Mouse (Mus musculus): Measurements from ENCODE around the gene Tspan8.

Tspan8 gene

DNA sequence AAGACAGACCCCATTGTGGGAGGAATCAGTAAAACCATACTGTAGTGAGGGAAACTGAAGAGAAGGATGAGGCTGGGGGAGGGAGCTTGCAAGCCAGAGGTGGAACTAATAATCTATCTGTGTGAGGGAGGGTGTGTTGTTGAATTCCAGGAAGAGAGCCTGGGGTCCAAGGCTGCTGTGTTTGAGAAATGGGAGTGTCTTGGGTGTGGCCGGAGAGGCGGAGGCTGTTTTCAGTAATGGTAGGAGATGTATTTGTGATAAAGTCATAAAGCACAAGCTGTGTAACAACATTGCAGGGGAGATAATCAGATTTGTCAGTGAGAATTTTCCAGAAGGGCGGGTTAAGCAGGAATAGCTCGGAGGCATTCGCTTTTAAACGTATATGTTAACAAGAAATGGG lies 17.4 kb downstream of the Tspan8 start:
- DNase-seq (ENCODE audit: low spot score in 2 of 2): no peak

DNA sequence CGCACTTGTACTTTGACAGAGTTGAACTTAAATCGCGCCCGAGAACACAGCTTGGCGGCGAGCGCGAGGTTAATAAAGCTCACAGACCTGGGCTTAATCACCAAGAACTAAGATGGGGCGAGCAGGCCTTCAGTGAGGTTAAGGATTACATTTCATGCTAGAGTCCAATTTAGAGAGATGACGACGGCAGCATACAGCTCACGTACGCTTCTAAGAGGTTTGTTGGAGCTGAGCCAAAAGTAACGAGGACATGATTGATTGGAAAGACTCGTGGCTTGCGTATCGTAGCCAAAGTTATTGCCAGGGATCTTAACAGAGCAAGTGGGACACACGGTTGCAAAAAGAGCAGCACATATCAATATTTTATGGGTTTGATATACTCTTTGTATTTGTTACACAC lies 30.3 kb downstream of the Tspan8 start:
- DNase-seq (ENCODE audit: low spot score in 2 of 2): no peak

DNA sequence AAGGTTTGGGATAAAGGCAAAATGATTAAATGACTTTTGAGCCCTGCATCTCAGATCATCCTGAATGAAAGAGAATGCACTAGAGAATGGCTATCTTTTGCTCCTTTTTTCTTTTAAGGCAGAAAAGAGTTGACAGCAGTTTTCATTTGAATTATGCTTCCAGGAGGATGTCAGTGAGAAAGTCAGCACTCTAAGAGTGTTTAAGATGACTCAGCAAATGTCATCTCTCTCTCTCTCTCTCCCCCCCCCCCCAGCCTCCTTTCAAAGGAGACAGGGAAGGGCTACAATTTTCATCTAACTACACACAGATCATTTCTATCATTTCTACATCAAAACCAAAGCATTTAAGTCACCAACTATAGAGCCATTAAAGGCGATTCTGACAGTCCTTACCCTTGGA lies 31.9 kb downstream of the Tspan8 start:
- DNase-seq (ENCODE audit: low spot score in 2 of 2): no peak

DNA sequence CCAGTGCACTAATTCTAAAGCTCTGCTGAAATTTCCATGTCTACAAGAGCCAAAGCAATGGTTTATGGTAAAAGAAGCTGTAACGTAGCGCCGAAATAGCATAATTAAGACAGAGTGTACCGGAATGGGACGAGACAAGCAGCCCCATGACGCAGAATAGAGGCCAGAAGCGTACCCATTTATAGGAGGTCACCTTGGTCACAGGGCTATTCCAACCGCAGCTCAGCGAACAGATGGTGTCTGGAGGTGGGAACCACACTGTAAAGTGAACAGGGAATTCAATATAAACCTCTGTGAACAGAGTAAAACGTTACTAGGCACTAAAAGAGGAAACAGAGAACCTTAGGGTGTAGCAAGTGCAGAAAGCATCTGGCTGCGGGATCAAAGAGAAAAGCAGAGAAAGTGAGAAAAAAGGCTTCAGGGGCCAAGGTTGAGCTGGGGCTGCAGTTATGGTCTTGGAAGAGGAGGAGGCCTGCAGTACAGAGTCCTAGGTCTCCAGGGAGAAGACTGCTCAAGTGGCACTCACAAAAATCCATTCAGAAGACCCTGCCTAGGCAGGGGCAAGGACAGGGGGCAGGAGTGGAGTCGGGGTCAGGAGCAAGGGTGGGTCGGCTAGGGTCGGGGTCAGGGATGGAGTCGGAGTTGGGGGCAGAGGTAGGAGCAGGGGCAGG lies 43.7 kb downstream of the Tspan8 start:
- DNase-seq (ENCODE audit: low spot score in 2 of 2): no peak

DNA sequence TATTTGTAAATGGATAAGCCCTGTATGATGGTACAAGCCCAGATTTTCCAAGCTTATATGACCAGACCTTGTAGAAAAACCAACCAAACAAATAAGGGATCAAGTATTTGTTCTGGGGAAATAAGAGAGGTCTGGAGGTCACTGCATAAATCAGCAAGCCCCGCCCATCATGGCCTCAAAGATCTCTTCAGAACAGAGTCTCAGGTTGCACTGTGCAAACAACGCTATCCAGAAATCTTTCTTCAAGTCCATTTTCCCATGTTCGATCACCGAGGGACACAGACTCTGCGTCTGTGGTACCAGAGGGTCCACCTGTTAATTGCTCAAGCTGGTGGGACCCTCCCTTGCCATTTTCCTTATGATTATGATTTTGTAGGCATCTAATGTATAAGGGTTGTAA lies 45.3 kb downstream of the Tspan8 start:
- no peak for DNase-seq (ENCODE audit: low spot score in 2 of 2)

DNA sequence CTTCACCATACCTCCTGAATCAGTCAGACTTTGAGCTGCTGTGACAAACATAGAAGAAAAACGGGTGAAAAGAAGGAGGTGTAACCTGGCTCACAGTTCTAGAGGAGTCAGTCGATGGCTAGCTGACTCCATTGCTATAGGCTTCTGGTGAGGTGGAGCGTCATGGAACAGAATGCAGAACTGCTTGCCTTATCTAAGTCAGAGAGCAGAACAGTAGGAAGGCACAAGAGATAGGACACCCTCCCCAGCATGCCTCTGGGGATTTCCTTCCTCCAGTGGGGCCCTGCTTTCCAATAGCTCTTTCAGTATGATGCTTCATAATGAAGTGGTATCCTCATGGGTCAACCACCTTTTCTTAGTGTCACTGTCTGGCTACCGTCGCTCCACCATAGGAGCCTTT lies 66.1 kb downstream of the Tspan8 start:
- DNase-seq (ENCODE audit: low spot score in 2 of 2): no peak

DNA sequence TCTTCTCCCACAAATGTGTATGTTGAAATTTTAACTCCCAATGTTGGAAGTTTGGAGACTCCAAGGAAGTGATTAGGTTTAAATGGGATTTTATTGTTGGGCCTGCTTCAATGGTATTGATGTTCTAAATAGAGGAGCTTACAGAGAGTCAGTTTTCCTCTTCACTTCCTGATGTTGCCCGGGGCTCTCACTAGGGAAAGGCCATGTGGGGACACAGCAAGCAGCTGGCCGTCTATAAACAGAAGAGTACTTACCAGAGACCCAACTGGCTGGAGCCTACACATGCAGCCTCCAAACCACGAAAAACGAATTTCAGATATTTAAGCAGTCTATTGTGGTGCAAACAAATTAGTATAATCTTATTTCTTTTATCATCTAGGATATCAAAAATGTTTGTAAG lies 75.3 kb downstream of the Tspan8 start:
- DNase-seq (ENCODE audit: low spot score in 2 of 2): no peak

DNA sequence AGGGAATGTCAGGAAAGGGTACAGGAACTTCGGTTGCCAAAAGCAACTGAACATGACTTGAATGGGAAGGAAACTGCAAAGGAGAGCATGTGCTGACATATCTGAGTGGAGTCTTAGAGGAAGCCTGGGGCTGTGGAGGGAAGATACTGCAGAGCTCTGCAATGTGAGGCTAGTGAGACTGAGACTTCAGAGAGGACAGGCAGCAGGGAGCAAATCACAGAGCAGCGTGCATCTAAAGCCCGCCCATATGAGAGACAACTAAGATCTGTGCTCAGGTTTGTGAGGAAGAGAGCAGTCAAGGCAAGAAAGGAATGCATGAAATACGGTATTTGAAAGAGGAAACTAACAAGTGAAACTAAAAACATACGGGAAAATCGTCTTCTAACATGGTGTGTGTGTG lies 76.3 kb downstream of the Tspan8 start:
- no peak for DNase-seq (ENCODE audit: low spot score in 2 of 2)

DNA sequence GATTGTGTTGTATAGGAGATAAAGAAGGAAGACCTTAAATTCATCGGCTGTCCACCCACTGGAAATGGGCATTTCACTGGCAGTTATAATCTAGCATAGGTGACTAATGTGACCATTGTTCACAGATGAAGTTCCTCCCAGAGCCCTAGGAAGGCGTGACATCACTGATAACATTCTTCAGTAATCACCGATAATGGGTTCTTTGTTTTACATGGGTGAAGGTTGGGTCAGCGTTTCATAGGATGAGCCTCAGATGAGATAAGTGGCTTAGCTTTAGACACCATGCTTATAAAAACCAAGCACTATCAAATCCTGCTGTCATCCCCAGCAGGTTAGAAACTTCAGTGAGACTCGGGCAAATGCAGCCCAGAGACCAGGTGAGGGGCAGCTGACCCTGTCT lies 77.4 kb downstream of the Tspan8 start:
- no peak for DNase-seq (ENCODE audit: low spot score in 2 of 2)

DNA sequence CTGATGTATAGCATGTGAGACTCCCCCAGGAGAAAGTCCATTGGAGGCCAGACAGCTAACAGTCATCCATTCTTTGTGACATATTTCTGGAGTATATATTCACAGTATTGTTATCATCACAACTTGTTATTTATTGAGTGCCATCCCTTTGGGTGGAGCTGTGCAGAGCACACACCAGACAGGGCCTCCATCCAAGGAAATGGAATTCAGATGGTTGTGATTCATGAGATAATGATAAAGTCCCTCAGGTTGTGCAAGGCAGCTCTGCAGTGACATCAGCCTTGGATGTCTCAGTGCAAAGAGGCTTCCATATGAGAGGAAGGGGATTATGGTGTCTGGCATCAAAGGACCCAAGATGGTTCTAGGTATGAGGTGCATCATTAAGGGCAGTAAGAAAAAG lies 80.1 kb downstream of the Tspan8 start:
- DNase-seq (ENCODE audit: low spot score in 2 of 2): no peak

DNA sequence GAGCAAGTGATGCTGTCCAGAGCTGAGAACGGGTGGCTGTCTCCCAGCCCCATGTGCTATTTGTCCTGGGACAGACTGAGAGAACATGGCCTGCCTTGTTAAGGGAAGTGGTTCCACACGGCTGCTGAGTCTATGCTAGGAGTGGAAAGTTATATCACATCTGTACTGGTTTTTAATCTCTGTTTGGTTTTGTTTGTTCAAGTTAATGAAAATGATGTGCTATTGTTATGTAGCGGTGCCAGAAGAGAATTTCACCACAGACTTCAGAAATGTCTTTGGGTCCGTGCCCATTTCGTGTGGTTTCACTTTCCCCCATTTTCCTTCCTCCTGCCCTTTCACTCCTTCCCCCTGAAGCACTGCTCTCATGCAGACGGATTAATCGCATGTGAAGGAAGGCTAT lies 80.6 kb downstream of the Tspan8 start:
- DNase-seq (ENCODE audit: low spot score in 2 of 2): no peak

Measured in frontal cortex, postnatal 25 days (tissue).